Mouse (Mus musculus) hindbrain, embryonic 12.5 days (tissue): ENCODE results near the gene Tet3. TPM values are rescaled to one million over a fixed set of nuclear protein-coding genes. Genes with fewer than 3 reads are reported as not detected.
"Not testable (repeated sequence)": the region's sequence is repeated elsewhere in the genome, so short reads cannot be mapped to it uniquely, and the experiment has no call there.

Experiments
- ATAC-seq: fragments of 200-750 bp; cut with Nextera tagmentation; 2 replicates; pipeline ENCODE4 v1.8.0; 2017; ENCODE audit warnings: moderate TSS enrichment; ENCODE audit not compliant: low FRiP score
- H3K27ac ChIP-seq: fragments of 300-500 bp; sonication (generic); 2 replicates; pipeline ENCODE4 v1.5.1; 2016; ENCODE audit warnings: mild to moderate bottlenecking
- H3K27me3 ChIP-seq: fragments of 300-500 bp; sonication (generic); 2 replicates; pipeline ENCODE4 v1.6.1; 2016; ENCODE audit warnings: mild to moderate bottlenecking
- H3K36me3 ChIP-seq: fragments of 300-500 bp; sonication (generic); 2 replicates; pipeline ENCODE4 v1.6.1; 2016; ENCODE audit warnings: mild to moderate bottlenecking
- H3K4me1 ChIP-seq: fragments of 300-500 bp; sonication (generic); 2 replicates; pipeline ENCODE4 v1.6.1; 2016
- H3K4me2 ChIP-seq: fragments of 300-500 bp; sonication (generic); replicated peaks from 2 replicates; pipeline ENCODE4 v1.6.1; 2016; ENCODE audit warnings: mild to moderate bottlenecking
- H3K4me3 ChIP-seq: fragments of 300-500 bp; sonication (generic); 2 replicates; pipeline ENCODE4 v1.5.1; 2016; ENCODE audit warnings: mild to moderate bottlenecking
- H3K9ac ChIP-seq: fragments of 300-500 bp; sonication (generic); 2 replicates; pipeline ENCODE4 v1.6.1; 2016; ENCODE audit warnings: mild to moderate bottlenecking, moderate library complexity
- H3K9me3 ChIP-seq: fragments of 300-500 bp; sonication (generic); replicated peaks from 2 replicates; pipeline ENCODE4 v1.6.1; 2016; ENCODE audit warnings: mild to moderate bottlenecking
- WGBS: fragments of 180-500 bp; shearing (Covaris S2); methylation state at CpG from one replicate; pipeline ENCODE4 v1.1.7; 2016; 5-methylcytosine and 5-hydroxymethylcytosine counted together
- polyA plus RNA-seq: library from polyadenylated mRNA; unstranded; fragments of >200 nt; fragmentation: Nextera tagmentation; extraction: Ambion mirVana; gene quantifications from 2 replicates; pipeline ENCODE4 v1.2.1, GENCODE M21; 2016

Gene Tet3
- polyA plus RNA-seq, 1 experiment from 2014 or later: 63.9 TPM

GRCm38 (mm10) chr6:83349274-83349958 lies 109.5 kb downstream of the Tet3 start:
- peak overlapping the region; percentile 74 for H3K4me3 ChIP-seq
- WGBS: under 1% methylated on average over 38 of the region's 53 CpGs
- no peaks in the 10 kb centered on the region for H3K27me3 ChIP-seq
- peak overlapping the region; percentile 81 for H3K9ac ChIP-seq
- H3K9me3 ChIP-seq: no peaks in the 10 kb centered on the region
- H3K4me2 ChIP-seq: peak overlapping the region; percentile 72
- H3K4me1 ChIP-seq: peaks cover 13% of the 10 kb centered on the region
- peaks cover 13% of the 10 kb centered on the region; the same call in 1 of the 2 replicates for H3K36me3 ChIP-seq
- ATAC-seq: peak; percentile 95
- no peak overlapping the region for H3K27ac ChIP-seq

GRCm38 (mm10) chr6:83348873-83349272 lies 110.0 kb downstream of the Tet3 start, which contains the start of gene Bola3:
TSS of gene Bola3 (plus strand) at chr6:83349147.
- Histone ChIP-seq H3K36me3 (0 out of 2 replicates have a peak, but pooled peaks cover 9% of the 10 kb centered on the region), H3K4me3 (peak within 1 kb of the TSS; percentile 74), H3K9ac (peak within 1 kb of the TSS; percentile 81), H3K4me2 (peak within 1 kb of the TSS; percentile 72), H3K9me3 (no peaks in the 10 kb centered on the region), H3K4me1 (peaks cover 13% of the 10 kb centered on the region), H3K27me3 (no peaks in the 10 kb centered on the region), H3K27ac (no peak within 1 kb of the TSS)
- ATAC-seq: no peak; the same call in 1 of the 2 replicates
- WGBS: 34% methylated on average over 6 of the region's 6 CpGs

- Histone ChIP-seq H3K9me3 (no peaks in the 10 kb centered on the region), H3K4me3 (no peak overlapping the region), H3K4me2 (no peak overlapping the region), H3K4me1 (peaks cover 13% of the 10 kb centered on the region), H3K27ac (no peak overlapping the region), H3K27me3 (no peaks in the 10 kb centered on the region), H3K36me3 (peaks cover 3% of the 10 kb centered on the region), H3K9ac (no peak overlapping the region)
- ATAC-seq: no peak
- WGBS: 94% methylated on average over 3 of the region's 3 CpGs
Measured at GRCm38 (mm10) chr6:83347916-83348315, 111.0 kb downstream of the Tet3 start.

- ATAC-seq, H3K4me3 ChIP-seq: not testable (repeated sequence)
Measured at GRCm38 (mm10) chr6:83345285-83345684, 113.6 kb downstream of the Tet3 start.

GRCm38 (mm10) chr6:83342957-83343356 lies 115.9 kb downstream of the Tet3 start:
- Histone ChIP-seq H3K4me1 (no peaks in the 10 kb centered on the region), H3K4me3 (no peak overlapping the region), H3K36me3 (peaks cover 46% of the 10 kb centered on the region), H3K9me3 (no peaks in the 10 kb centered on the region), H3K27ac (no peak overlapping the region), H3K27me3 (no peaks in the 10 kb centered on the region), H3K4me2 (no peak overlapping the region), H3K9ac (no peak overlapping the region)
- WGBS: 90% methylated on average over 2 of the region's 2 CpGs
- no peak for ATAC-seq

More at GRCm38 (mm10) chr6:83345285-83345684, 113.6 kb downstream of the Tet3 start:
- not testable (repeated sequence) for H3K27me3 ChIP-seq, H3K9me3 ChIP-seq, H3K27ac ChIP-seq, H3K4me2 ChIP-seq, H3K9ac ChIP-seq, H3K4me1 ChIP-seq
- WGBS: 95% methylated on average over 8 of the region's 8 CpGs
- peaks cover 26% of the 10 kb centered on the region for H3K36me3 ChIP-seq

- H3K9ac ChIP-seq: no peak overlapping the region
- H3K27me3 ChIP-seq: no peaks in the 10 kb centered on the region
- ATAC-seq: no peak
- no peak overlapping the region for H3K4me2 ChIP-seq
- H3K4me1 ChIP-seq: no peaks in the 10 kb centered on the region
- peaks cover 49% of the 10 kb centered on the region for H3K36me3 ChIP-seq
- H3K4me3 ChIP-seq: no peak overlapping the region
- H3K27ac ChIP-seq: no peak overlapping the region
- H3K9me3 ChIP-seq: no peaks in the 10 kb centered on the region
- WGBS: 84% methylated on average over 3 of the region's 3 CpGs
Measured at GRCm38 (mm10) chr6:83341387-83341786, 117.5 kb downstream of the Tet3 start.

- no peak overlapping the region for H3K4me3 ChIP-seq
- no peak overlapping the region for H3K27ac ChIP-seq
- peaks cover 24% of the 10 kb centered on the region for H3K36me3 ChIP-seq
- no peak for ATAC-seq
- peaks cover 16% of the 10 kb centered on the region for H3K4me1 ChIP-seq
- no peaks in the 10 kb centered on the region for H3K27me3 ChIP-seq
- no peaks in the 10 kb centered on the region for H3K9me3 ChIP-seq
- no peak overlapping the region for H3K9ac ChIP-seq
- 91% methylated on average over 3 of the region's 3 CpGs for WGBS
- H3K4me2 ChIP-seq: no peak overlapping the region
Measured at GRCm38 (mm10) chr6:83327591-83328190, 131.2 kb downstream of the Tet3 start.

GRCm38 (mm10) chr6:83326761-83327160 lies 132.1 kb downstream of the Tet3 start:
- no peak for ATAC-seq
- 65% methylated on average over 6 of the region's 6 CpGs for WGBS
- Histone ChIP-seq H3K27me3 (no peaks in the 10 kb centered on the region), H3K36me3 (peaks cover 17% of the 10 kb centered on the region), H3K9ac (peak overlapping the region; percentile 96), H3K4me3 (peak overlapping the region; percentile 91), H3K9me3 (no peaks in the 10 kb centered on the region), H3K27ac (no peak overlapping the region), H3K4me2 (peak overlapping the region; percentile 73), H3K4me1 (peaks cover 16% of the 10 kb centered on the region)

GRCm38 (mm10) chr6:83326394-83326736 lies 132.5 kb downstream of the Tet3 start:
- Histone ChIP-seq H3K36me3 (peaks cover 13% of the 10 kb centered on the region), H3K4me3 (peak overlapping the region; percentile 91), H3K4me2 (peak overlapping the region; percentile 73), H3K27ac (peak overlapping the region; percentile 92), H3K27me3 (no peaks in the 10 kb centered on the region), H3K9me3 (no peaks in the 10 kb centered on the region), H3K4me1 (peaks cover 16% of the 10 kb centered on the region), H3K9ac (peak overlapping the region; percentile 96)
- WGBS: 9% methylated on average over 6 of the region's 6 CpGs
- no peak; the same call in 1 of the 2 replicates for ATAC-seq

GRCm38 (mm10) chr6:83325525-83326393 lies 133.1 kb downstream of the Tet3 start, which contains the start of the genes Mthfd2 and Mob1a:
TSS of gene Mthfd2 (minus strand) at chr6:83325908.
TSS of gene Mob1a (plus strand) at chr6:83326016.
- 1% methylated on average over 61 of the region's 65 CpGs for WGBS
- no peaks in the 10 kb centered on the region for H3K9me3 ChIP-seq
- peaks cover 16% of the 10 kb centered on the region for H3K4me1 ChIP-seq
- H3K27me3 ChIP-seq: no peaks in the 10 kb centered on the region
- peak within 1 kb of the TSS; percentile 96 for H3K9ac ChIP-seq
- ATAC-seq: peak; percentile 99
- H3K36me3 ChIP-seq: peaks cover 10% of the 10 kb centered on the region
- peak within 1 kb of the TSS; percentile 73 for H3K4me2 ChIP-seq
- H3K27ac ChIP-seq: peak within 1 kb of the TSS; percentile 92
- peak within 1 kb of the TSS; percentile 91 for H3K4me3 ChIP-seq

GRCm38 (mm10) chr6:83323652-83324419 lies 135.0 kb downstream of the Tet3 start:
- Histone ChIP-seq H3K9ac (no peak overlapping the region), H3K27me3 (no peaks in the 10 kb centered on the region), H3K4me2 (no peak overlapping the region), H3K4me3 (no peak overlapping the region), H3K36me3 (no peaks in the 10 kb centered on the region), H3K9me3 (no peaks in the 10 kb centered on the region), H3K4me1 (peaks cover 15% of the 10 kb centered on the region), H3K27ac (no peak overlapping the region)
- ATAC-seq: no peak
- WGBS: 73% methylated on average over 8 of the region's 8 CpGs
